Mouse (Mus musculus): ENCODE data around the gene Spock1.

Gene Spock1

GRCm38 (mm10) chr13:57908266-57908582 lies at the start of gene Spock1:
Gene Spock1 (minus strand): TSS chr13:57908332.
- DNase-seq (ENCODE audit: extremely low read depth, low read depth, low spot score) = no peak

DNA sequence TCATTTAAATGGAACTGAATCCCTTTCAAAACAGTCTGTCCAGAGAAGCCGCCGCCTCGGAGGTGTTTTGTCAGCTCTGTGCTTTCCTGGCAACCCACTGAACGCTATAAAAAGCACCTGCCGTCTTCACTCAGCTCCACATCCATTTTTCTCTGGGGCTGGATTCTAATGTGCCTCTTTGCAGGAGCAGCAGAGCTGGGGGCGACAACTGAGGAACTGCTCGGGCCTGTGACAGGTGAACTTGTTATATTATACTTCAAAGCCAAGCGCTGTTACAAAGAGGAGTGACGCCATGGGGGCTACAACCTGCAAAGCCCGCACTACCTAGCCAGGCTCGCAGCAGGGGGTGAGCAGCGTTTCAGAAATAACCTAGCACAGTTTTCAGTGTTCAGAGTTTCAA lies 42.0 kb upstream of the Spock1 start:
- no peak for DNase-seq (ENCODE audit: extremely low read depth, low read depth, low spot score)

DNA sequence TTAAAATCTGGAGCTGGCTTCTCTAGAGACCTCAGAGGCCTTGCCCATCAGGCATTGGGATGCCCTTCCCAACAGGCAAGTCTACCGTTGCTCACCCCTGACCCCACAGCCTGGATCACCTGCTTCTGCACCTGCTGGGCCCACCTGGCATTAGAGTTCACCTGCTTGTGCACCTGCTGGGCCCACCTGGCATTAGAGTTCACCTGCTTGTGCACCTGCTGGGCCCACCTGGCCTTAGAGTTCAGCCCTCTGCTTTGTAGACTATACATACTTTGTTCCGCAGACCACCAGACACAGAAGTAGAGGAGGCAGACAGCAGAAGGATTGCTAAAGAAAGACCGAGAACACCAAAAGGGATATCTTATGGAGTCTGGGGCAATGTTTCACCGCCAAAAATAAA lies 41.4 kb upstream of the Spock1 start:
- DNase-seq (ENCODE audit: extremely low read depth, low read depth, low spot score) = no peak

- no peak for DNase-seq (ENCODE audit: extremely low read depth, low read depth, low spot score)
Measured at GRCm38 (mm10) chr13:57945197-57945596, 37.1 kb upstream of the Spock1 start.

DNA sequence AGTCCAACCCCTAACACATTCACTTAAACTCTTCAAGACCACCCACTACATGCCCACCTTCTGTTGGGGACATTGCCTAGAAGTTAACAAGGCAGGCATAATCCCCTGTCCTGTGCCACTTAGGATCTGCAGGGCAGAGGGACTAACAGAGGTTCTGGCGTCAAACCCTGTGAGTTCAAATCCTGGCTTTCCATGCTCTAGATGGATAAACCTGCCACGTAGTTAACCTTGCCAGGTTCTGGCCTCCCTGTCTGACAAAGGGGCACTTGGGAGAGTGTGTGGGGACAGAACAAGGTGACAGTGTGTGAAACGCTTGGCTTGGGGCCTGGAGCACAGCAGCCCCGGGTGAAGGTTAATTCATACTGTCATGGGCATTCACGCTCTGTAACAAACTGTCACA lies 36.3 kb upstream of the Spock1 start:
- no peak for DNase-seq (ENCODE audit: extremely low read depth, low read depth, low spot score)

DNA sequence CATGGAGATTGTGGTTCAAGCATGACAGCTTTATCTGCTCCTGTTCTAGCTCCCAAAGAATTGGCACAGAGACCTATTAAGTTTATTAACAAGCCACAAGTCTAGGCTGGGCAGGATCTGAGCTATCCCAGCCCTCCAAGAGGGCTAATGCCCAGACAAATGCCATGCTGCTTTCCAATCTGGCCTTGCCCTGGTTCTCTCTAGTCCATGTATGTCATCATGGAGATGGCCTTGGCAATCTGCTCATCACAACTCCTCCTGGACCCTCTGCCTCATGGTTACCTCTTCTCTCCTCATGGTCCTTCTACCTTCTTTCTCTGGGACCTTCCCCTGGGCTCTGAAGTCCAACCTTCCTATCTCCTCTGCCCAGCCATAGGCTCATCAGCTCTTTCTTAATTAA lies 35.8 kb upstream of the Spock1 start:
- no peak for DNase-seq (ENCODE audit: extremely low read depth, low read depth, low spot score)

DNA sequence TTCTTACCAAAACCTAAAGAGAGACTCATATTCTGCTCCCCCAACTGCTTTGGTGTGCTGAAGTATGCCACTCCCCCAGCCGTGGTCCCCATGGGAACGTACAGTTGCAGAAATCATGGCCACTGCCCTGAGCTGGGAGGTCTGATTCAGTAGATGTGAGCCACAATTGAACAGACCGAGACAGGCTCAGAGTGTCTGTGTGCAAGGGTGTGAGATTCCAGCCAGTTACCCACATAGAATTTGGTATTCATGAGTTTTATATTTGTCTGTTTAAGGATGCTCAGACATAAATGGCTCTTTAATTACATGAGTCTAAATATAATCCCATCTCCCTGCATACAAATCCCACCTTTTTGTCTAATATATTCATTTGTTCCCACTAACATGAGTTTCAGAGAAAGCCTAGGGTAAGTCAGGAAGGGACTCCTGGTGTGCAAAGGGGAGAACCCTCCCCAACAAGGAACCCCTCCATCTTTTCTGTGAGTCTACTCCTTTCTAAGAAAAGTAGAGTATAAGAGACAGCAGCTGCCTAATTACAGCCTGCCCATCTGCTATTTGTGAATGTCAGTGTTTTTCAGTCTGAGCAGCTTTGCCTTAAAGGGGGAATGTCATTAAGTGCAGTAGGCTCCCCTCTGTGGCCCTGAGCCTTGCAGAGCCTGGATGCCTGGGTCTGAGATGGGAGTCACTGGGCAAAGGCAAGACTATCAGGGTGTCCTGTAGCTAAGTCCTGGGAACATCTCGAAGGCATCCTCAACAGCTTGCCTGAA lies 29.5 kb upstream of the Spock1 start:
- DNase-seq (ENCODE audit: extremely low read depth, low read depth, low spot score) = no peak

DNA sequence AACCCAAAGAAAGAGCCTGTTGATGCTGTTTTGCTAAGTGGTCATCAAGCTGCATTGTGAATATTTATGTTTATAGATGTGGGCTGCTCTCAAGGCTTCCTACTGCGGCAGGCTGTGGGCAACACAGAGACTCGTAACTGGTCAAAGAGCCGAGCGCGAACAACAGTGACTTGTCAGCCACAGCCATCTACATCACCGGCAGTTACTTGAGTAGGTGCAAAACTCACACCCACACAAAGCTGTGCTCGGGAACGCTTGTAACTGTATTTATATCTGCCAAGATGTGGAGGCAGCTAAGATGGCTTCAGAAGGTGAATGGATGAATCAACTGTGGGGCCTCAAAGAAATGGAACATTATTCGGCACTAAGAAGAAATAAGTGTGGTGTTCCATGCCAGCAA lies 23.9 kb upstream of the Spock1 start:
- DNase-seq (ENCODE audit: extremely low read depth, low read depth, low spot score) = no peak

- DNase-seq (ENCODE audit: extremely low read depth, low read depth, low spot score) = no peak
Measured at GRCm38 (mm10) chr13:57931376-57931775, 23.2 kb upstream of the Spock1 start.

GRCm38 (mm10) chr13:57930720-57931119 lies 22.6 kb upstream of the Spock1 start:
- no peak for DNase-seq (ENCODE audit: extremely low read depth, low read depth, low spot score)

GRCm38 (mm10) chr13:57930283-57930682 lies 22.2 kb upstream of the Spock1 start:
- DNase-seq (ENCODE audit: extremely low read depth, low read depth, low spot score) = no peak

DNA sequence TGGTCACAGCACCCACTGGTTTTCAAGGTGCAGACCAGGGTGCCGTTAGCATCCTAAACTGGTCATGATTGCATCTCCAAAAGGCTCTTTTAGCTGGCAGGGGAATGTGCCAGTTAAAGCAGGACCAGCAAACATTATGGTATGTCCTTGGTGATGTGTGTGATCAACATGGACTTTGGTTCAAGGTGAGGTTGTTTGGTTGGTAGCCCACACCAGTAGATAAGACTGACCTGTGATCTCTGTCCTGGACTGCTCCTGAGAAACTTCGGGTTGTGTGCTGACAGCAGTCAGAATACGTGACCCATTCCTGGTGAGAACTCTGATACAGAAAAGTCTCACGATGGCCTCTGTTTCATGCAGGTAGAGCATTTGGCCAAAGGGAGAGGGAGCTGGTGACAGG lies 11.8 kb upstream of the Spock1 start:
- no peak for DNase-seq (ENCODE audit: extremely low read depth, low read depth, low spot score)

DNA sequence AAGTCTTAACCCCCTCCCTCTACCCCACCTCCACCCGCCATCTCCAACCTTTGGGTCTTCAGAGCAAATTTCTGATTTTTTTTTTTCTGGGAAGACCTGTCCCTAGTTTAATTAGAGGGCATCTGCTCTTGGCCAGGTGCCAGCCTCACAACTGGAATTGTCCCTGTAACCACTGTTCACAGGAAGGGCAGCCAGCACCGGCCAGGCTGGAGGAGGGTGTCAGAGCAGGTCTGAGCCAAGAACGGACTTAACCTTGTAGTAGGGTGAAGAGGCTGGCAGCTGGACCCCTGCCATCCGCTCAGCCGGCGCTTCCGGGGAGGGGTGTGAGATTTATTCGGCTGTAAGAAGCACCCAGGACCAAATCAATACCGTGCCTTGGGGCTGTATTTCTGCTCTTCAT lies 3.0 kb upstream of the Spock1 start:
- no peak for DNase-seq (ENCODE audit: extremely low read depth, low read depth, low spot score)

DNA sequence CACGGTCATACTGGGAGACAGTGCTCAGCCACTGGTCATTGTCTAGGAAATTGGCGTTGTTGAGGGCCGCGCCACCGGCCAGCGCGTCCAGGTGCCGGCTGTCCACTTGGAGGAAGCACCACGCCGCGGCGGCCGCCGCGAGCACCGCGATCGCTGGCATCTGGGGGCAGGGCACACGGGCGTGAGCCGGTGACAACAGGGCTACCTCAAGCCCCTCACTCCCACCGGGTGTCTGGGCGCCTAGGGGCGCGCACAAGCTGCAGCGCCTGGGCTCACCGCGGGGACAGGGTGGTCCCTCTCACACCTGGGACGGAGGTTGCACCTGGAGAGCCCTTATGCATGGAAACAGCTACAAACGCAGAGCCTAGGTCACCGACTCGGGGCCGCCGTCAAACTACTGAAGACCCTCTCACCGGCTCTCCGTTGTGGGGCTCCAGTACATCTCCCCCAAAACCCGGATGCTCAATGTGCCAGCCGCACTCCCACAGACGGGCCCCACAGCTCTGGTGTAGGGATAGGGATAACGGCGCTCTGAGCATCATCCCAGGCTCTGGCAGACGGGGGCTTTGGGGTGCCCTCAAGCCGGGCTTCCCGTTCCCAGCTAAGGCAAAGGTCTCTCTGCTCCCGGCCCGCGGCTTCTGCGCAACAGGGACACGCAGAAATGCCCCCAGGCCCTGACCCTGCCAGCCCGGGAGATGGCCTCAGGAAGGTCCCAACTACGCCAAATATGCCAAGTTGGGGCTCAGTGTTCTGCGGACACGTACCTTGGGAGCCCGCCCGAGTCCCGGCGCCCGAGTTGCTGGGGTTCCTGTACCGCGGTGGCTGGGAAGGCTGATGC lies 485 bp downstream of the Spock1 start:
- DNase-seq (ENCODE audit: extremely low read depth, low read depth, low spot score) = no peak

DNA sequence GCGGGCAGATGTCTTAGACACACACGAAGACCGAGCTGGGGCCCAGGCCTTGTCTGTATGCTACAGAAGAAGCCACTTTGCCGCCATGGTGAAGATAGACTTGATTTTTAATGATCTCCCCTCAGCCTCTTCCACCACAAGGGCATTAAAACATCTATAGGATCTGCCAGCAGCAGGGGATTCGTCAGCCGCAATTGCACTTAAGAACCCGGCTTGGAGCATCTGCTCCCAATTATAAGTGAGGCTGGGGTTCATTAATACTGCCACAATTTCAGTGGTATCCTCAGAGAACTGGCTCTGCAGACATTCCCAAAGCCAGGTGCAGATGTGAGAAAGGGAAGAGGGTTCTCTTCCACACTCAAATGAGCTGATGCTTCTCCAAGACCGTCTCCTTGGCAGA lies 13.5 kb downstream of the Spock1 start:
- DNase-seq (ENCODE audit: extremely low read depth, low read depth, low spot score) = no peak

DNA sequence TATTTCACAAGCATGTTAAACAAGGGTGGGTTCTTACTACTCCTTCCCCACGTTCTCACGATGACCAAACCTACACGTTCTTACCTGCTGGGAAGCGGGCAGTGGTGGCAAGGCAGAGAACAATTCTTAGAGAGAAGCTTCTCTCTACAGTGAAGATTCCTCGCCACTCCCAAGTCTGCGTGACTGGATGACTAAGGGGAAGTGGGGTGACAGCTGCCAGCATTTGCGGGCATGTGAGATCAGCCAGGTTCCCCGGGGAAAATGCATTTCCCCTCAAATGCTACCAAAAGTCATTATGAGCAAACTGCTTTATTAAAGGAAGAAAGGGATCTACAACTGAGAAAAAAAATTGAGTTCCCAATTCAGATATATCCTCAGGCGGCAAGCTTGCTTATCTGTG lies 18.4 kb downstream of the Spock1 start:
- DNase-seq (ENCODE audit: extremely low read depth, low read depth, low spot score) = no peak

- no peak for DNase-seq (ENCODE audit: extremely low read depth, low read depth, low spot score)
Measured at GRCm38 (mm10) chr13:57889050-57889449, 19.1 kb downstream of the Spock1 start.

GRCm38 (mm10) chr13:57879817-57880216 lies 28.3 kb downstream of the Spock1 start:
- no peak for DNase-seq (ENCODE audit: extremely low read depth, low read depth, low spot score)

DNA sequence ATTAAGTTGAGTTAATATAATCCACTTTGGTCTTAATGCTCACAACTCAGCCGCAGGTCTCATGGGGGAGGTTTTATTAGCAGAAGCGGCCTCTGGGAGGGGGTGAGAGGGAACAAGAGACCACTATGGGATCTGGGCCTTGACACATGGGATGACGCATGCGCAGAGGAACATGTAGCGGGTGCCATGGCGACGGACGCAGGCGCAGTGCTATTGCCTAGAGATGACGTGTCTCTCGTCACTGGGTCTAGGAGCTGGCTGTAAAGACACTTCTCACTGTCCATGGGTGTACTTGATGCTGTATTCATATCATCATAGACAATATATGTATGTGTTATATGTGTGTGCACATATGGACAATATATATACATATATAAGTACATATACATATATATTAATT lies 29.3 kb downstream of the Spock1 start:
- DNase-seq (ENCODE audit: extremely low read depth, low read depth, low spot score) = no peak

DNA sequence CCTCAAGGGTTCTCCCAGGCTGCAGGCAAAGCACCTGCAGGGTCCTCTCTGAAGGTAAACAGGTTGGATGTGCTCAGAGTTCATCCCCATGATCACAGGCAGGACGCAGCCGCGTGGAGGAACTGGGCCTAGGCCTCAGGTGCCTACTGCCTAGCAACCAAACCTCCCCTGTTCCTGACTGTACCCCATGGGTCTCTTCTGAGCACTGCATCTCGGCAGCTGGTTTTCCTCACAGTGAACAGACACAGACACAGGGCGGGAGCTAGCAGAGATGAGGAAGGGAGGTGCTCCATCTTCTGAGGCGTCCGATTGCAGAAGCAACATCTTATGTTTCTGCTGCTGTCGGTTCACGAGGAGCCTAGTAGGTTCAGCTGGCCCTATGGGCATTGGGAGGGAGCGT lies 30.4 kb downstream of the Spock1 start:
- no peak for DNase-seq (ENCODE audit: extremely low read depth, low read depth, low spot score)

GRCm38 (mm10) chr13:57876966-57877365 lies 31.2 kb downstream of the Spock1 start:
- DNase-seq (ENCODE audit: extremely low read depth, low read depth, low spot score) = no peak

DNA sequence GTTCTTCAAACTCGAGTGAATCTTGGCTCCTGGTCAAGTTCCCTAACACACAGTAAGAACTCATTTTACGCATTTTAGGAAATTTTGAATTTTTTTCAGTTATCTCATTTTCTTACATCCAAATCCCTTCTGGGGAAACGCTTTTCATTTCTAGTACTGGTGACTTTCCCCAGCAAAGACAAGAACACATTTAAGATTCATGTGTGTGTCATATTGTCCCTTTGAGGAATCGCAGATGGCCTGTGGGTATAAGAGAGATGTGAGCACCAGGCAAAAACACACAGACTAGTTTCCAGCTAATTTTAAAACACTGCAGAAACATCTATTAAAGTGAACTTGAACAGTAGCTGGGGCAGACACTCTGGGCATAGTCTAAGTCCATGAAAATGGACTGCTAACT lies 38.1 kb downstream of the Spock1 start:
- no peak for DNase-seq (ENCODE audit: extremely low read depth, low read depth, low spot score)

- no peak for DNase-seq (ENCODE audit: extremely low read depth, low read depth, low spot score)
Measured at GRCm38 (mm10) chr13:57867586-57867985, 40.5 kb downstream of the Spock1 start.

All from fat pad, adult 2 months (tissue).